Mouse (Mus musculus): Measurements from ENCODE around the gene Zfp931. TPM values are rescaled to one million over a fixed set of nuclear protein-coding genes. Genes with fewer than 3 reads are reported as not detected.

Gene Zfp931
- total RNA-seq (2023): 7.5 TPM

DNA sequence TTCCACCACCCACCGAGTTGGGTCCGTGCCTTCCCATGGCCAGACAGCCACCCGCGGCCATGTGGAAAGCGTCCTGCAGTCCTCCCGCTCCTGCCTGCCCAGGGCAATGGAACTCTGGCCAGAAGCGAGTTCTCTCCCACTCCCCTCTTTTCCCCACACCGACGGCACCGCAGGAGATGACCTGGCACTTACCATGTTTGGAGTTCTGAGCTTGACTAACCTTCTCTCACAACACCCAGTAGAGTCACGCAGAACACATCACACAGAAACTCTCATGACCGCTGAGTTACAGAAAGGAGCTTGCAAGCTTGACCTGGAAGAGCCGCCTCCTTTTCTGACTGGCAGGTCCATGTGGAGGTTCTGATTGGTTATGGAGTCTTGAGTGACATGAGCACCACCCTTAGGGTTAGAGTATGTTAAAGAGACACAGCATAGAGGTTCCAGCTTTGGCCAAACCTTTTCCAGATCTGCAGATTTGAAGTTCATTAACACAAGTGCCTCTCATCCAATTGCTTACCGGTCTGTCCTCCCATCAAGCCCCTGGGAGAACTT is at the start of gene Zfp931:
Zfp931 (minus strand) TSS at position 311 of the 552 bp plus-strand sequence.

GRCm38 (mm10) chr2:178118801-178119560 is 40.7 kb upstream of the Zfp931 start, which contains the start of gene Phactr3:
Gene Phactr3, plus strand, starts transcription at chr2:178118975.

DNA sequence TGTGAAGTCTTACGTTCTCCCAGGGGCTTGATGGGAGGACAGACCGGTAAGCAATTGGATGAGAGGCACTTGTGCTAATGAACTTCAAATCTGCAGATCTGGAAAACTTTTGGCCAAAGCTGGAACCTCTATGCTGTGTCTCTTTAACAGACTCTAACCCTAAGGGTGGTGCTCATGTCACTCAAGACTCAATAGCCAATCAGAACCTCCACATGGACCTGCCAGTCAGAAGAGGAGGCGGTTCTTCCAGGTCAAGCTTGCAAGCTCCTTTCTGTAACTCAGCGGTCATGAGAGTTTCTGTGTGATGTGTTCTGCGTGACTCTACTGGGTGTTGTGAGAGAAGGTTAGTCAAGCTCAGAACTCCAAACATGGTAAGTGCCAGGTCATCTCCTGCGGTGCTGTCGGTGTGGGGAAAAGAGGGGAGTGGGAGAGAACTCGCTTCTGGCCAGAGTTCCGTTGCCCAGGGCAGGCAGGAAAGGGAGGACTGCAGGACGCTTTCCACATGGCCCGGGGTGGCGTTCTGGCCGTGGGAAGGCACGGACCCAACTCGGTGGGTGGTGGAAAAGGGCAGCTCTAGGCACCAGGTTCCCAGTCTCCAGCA is 55.2 kb downstream of the Zfp931 start, which contains the start of gene Zfp971:
Zfp971 (plus strand) TSS at position 274 of the 601 bp plus-strand sequence.

Other genes with a start within 250 kb of the Zfp931 start
- gene Gm14325, start 238.1 kb downstream of the Zfp931 start, total RNA-seq (2023): 2.9 TPM
- gene Gm14327, start 181.4 kb downstream of the Zfp931 start, total RNA-seq (2023): 4.3 TPM
- not detected for gene Zfp972, start 152.9 kb downstream of the Zfp931 start, total RNA-seq (2023)
- gene Gm14326, start 121.2 kb downstream of the Zfp931 start, total RNA-seq (2023): 10.1 TPM
- 8.8 TPM for gene Zfp971, start 55.2 kb downstream of the Zfp931 start, total RNA-seq (2023)
- not detected for gene Phactr3, start 40.5 kb upstream of the Zfp931 start, total RNA-seq (2023)